Mouse (Mus musculus): ENCODE measurements around the gene Gpatch4.

DNA sequence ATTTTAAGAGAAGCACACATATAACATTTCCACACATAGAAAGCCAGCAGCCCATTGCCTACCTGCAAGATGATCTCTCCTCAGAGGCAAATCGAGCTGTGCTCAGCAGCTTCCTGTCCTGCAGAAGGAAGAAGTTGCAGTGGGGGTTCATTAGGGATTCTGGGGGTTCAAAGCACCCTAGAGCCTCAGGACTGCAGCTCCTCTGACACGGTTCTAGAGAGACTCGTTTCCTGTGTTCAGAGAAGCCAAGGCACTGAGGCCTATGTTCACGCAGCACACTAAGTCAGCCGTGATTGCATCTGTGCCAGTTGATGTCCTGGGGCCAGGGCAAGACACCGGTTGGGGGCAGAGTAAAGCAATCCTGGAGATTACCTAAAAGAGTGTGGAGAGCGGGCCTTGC lies 16.1 kb upstream of the Gpatch4 start:
- TF ChIP-seq POLR2A (IDR thresholded peaks at IDR 0.05; ENCODE audit: low read depth, low read length) (no peak), SIN3A (IDR thresholded peaks at IDR 0.05; ENCODE audit: low read length) (no peak)
